Mouse (Mus musculus): ENCODE measurements around the gene Klhdc8b. TPM values are rescaled to one million over a fixed set of nuclear protein-coding genes. Genes with fewer than 3 reads are reported as not detected.

The Klhdc8b gene
- polyA plus RNA-seq (2014; fragmentation: Nextera tagmentation; extraction: Ambion mirVana) = 13.6 and 17.2 TPM in 2 replicates

- H3K4me1 ChIP-seq (ENCODE audit: control insufficient read depth, insufficient read depth, low read length) = peaks cover 6% of the 10 kb centered on the region
- peak within 1 kb of the TSS; percentile 65 for H3K27ac ChIP-seq (replicated peaks; ENCODE audit: low read depth, low read length)
- peaks cover 15% of the 10 kb centered on the region; the same call in 1 of the 2 replicates for H3K36me3 ChIP-seq (ENCODE audit: control insufficient read depth, insufficient read depth, low read length)
- no peaks in the 10 kb centered on the region for H3K9me3 ChIP-seq (ENCODE audit: control insufficient read depth, low read length)
- no peaks in the 10 kb centered on the region for H3K27me3 ChIP-seq (ENCODE audit: control insufficient read depth, insufficient read depth, low read length)
- 29% methylated on average over 11 of the region's 11 CpGs for WGBS
- H3K4me3 ChIP-seq (ENCODE audit: low read depth, low read length) = peak within 1 kb of the TSS; percentile 73
- H3K9ac ChIP-seq (ENCODE audit: low read length) = peak within 1 kb of the TSS; percentile 70
- ATAC-seq (ENCODE audit: insufficient number of reproducible peaks, low FRiP score, low TSS enrichment, low read depth) = no peak
- no peak for DNase-seq (ENCODE audit: low spot score)
- H3K4me2 ChIP-seq (ENCODE audit: low read depth, severe bottlenecking) = peak within 1 kb of the TSS; percentile 82
Measured at GRCm38 (mm10) chr9:108461181-108461631, at the start of gene Klhdc8b. Gene Klhdc8b (minus strand): TSS chr9:108461581.

- H3K4me1 ChIP-seq (ENCODE audit: control insufficient read depth, insufficient read depth, low read length) = peaks cover 6% of the 10 kb centered on the region; the same call in 1 of the 2 replicates
- H3K4me3 ChIP-seq (ENCODE audit: low read depth, low read length) = peak overlapping the region; percentile 51
- H3K27me3 ChIP-seq (ENCODE audit: control insufficient read depth, insufficient read depth, low read length) = no peaks in the 10 kb centered on the region
- no peaks in the 10 kb centered on the region for H3K9me3 ChIP-seq (ENCODE audit: control insufficient read depth, low read length)
- H3K36me3 ChIP-seq (ENCODE audit: control insufficient read depth, insufficient read depth, low read length) = peaks cover 17% of the 10 kb centered on the region
- no peak overlapping the region for H3K9ac ChIP-seq (ENCODE audit: low read length)
- no peak for ATAC-seq (ENCODE audit: insufficient number of reproducible peaks, low FRiP score, low TSS enrichment, low read depth)
- no peak for DNase-seq (ENCODE audit: low spot score)
- H3K27ac ChIP-seq (replicated peaks; ENCODE audit: low read depth, low read length) = no peak overlapping the region
- WGBS = 92% methylated on average over 7 of the region's 7 CpGs
- peak overlapping the region; percentile 74 for H3K4me2 ChIP-seq (ENCODE audit: low read depth, severe bottlenecking)
Measured at GRCm38 (mm10) chr9:108508776-108509175, 47.4 kb upstream of the Klhdc8b start.

DNA sequence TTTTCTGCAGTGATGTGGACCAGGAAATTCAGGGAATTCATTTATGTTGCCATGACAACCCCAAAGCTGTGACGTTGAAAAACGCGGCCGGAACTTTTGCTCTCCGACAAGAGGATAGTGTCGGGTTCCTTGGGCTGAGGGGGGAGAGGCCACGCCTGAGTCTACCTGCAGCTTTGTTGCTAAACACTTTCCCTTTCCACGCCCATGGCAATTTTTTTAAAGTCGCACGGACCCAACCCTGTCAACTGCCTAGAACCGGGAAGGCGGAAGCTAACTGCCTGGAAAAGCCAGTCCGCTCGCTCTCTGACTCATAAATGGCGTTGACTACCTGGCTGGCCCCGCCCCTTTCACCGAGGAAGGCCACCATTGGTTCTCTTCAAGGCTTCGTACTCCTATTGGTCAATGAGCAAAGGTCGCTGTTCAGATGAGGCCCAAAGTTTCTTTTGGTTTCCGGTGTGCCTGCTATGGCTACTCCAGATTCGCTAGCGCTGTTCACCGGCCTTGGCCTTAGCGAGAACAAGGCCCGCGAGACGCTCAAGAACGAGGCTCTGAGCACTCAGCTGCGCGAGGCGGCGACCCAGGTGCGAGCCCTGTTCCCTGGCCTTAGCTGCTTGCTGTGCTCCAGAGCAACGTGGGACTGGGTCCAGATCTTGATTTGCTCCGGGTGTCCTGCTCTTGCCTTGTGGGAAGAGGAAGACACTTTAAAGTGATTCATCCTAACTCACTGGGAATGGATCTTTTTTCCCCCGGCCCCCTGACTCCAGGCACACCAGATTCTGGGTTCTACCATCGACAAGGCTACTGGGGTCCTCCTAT lies 46.4 kb upstream of the Klhdc8b start, which contains the start of gene Qars:
Gene Qars (plus strand): TSS at position 88 of the 816 bp plus-strand sequence.
- peak within 1 kb of the TSS; percentile 67 for H3K9ac ChIP-seq (ENCODE audit: low read length)
- H3K27me3 ChIP-seq (ENCODE audit: control insufficient read depth, insufficient read depth, low read length) = no peaks in the 10 kb centered on the region
- DNase-seq (ENCODE audit: low spot score) (peak; percentile 95), ATAC-seq (ENCODE audit: insufficient number of reproducible peaks, low FRiP score, low TSS enrichment, low read depth) (peak; percentile 97)
- H3K9me3 ChIP-seq (ENCODE audit: control insufficient read depth, low read length) = no peaks in the 10 kb centered on the region
- peaks cover 6% of the 10 kb centered on the region; the same call in 1 of the 2 replicates for H3K4me1 ChIP-seq (ENCODE audit: control insufficient read depth, insufficient read depth, low read length)
- peak within 1 kb of the TSS; percentile 74 for H3K4me2 ChIP-seq (ENCODE audit: low read depth, severe bottlenecking)
- peaks cover 8% of the 10 kb centered on the region for H3K36me3 ChIP-seq (ENCODE audit: control insufficient read depth, insufficient read depth, low read length)
- peak within 1 kb of the TSS; percentile 51 for H3K4me3 ChIP-seq (ENCODE audit: low read depth, low read length)
- under 1% methylated on average over 37 of the region's 37 CpGs for WGBS
- H3K27ac ChIP-seq (replicated peaks; ENCODE audit: low read depth, low read length) = peak within 1 kb of the TSS; percentile 36

- peaks cover 6% of the 10 kb centered on the region; the same call in 1 of the 2 replicates for H3K4me1 ChIP-seq (ENCODE audit: control insufficient read depth, insufficient read depth, low read length)
- no peak overlapping the region for H3K9ac ChIP-seq (ENCODE audit: low read length)
- no peak overlapping the region for H3K4me3 ChIP-seq (ENCODE audit: low read depth, low read length)
- no peaks in the 10 kb centered on the region for H3K9me3 ChIP-seq (ENCODE audit: control insufficient read depth, low read length)
- H3K27me3 ChIP-seq (ENCODE audit: control insufficient read depth, insufficient read depth, low read length) = no peaks in the 10 kb centered on the region
- no peak for DNase-seq (ENCODE audit: low spot score)
- H3K27ac ChIP-seq (replicated peaks; ENCODE audit: low read depth, low read length) = no peak overlapping the region
- peak overlapping the region; percentile 74; the same call in 1 of the 2 replicates for H3K4me2 ChIP-seq (ENCODE audit: low read depth, severe bottlenecking)
- peaks cover 6% of the 10 kb centered on the region for H3K36me3 ChIP-seq (ENCODE audit: control insufficient read depth, insufficient read depth, low read length)
- ATAC-seq (ENCODE audit: insufficient number of reproducible peaks, low FRiP score, low TSS enrichment, low read depth) = no peak
- 80% methylated on average over 7 of the region's 7 CpGs for WGBS
Measured at GRCm38 (mm10) chr9:108506901-108507300, 45.5 kb upstream of the Klhdc8b start.

- Histone ChIP-seq H3K9ac (ENCODE audit: low read length) (no peak overlapping the region), H3K27ac (replicated peaks; ENCODE audit: low read depth, low read length) (no peak overlapping the region), H3K4me1 (ENCODE audit: control insufficient read depth, insufficient read depth, low read length) (no peaks in the 10 kb centered on the region), H3K27me3 (ENCODE audit: control insufficient read depth, insufficient read depth, low read length) (no peaks in the 10 kb centered on the region), H3K9me3 (ENCODE audit: control insufficient read depth, low read length) (no peaks in the 10 kb centered on the region), H3K4me2 (ENCODE audit: low read depth, severe bottlenecking) (no peak overlapping the region), H3K36me3 (ENCODE audit: control insufficient read depth, insufficient read depth, low read length) (peaks cover 48% of the 10 kb centered on the region), H3K4me3 (ENCODE audit: low read depth, low read length) (no peak overlapping the region)
- no peak for DNase-seq (ENCODE audit: low spot score)
- ATAC-seq (ENCODE audit: insufficient number of reproducible peaks, low FRiP score, low TSS enrichment, low read depth) = no peak
- 96% methylated on average over 15 of the region's 15 CpGs for WGBS
Measured at GRCm38 (mm10) chr9:108499943-108500342, 38.6 kb upstream of the Klhdc8b start.

DNA sequence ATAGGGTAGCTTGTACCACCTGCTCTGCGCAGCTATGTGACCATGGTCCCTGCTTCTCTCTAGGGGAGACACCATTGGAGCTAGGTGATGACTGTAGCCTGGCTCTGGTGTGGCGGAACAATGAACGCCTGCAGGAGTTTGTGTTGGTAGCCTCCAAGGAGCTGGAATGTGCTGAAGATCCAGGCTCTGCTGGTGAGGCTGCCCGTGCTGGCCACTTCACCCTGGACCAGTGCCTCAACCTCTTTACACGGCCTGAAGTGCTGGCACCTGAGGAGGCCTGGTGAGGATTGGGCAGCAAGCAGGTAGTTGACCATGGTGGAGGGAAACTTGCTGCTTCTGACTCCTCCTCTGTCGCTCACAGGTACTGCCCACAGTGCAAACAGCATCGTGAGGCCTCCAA lies 37.9 kb upstream of the Klhdc8b start:
- Histone ChIP-seq H3K27ac (replicated peaks; ENCODE audit: low read depth, low read length) (no peak overlapping the region), H3K36me3 (ENCODE audit: control insufficient read depth, insufficient read depth, low read length) (peaks cover 53% of the 10 kb centered on the region), H3K27me3 (ENCODE audit: control insufficient read depth, insufficient read depth, low read length) (no peaks in the 10 kb centered on the region), H3K9ac (ENCODE audit: low read length) (no peak overlapping the region), H3K4me3 (ENCODE audit: low read depth, low read length) (no peak overlapping the region), H3K9me3 (ENCODE audit: control insufficient read depth, low read length) (no peaks in the 10 kb centered on the region), H3K4me1 (ENCODE audit: control insufficient read depth, insufficient read depth, low read length) (no peaks in the 10 kb centered on the region), H3K4me2 (ENCODE audit: low read depth, severe bottlenecking) (no peak overlapping the region)
- WGBS = 97% methylated on average over 7 of the region's 7 CpGs
- ATAC-seq (ENCODE audit: insufficient number of reproducible peaks, low FRiP score, low TSS enrichment, low read depth) (no peak), DNase-seq (ENCODE audit: low spot score) (no peak)

- no peak for ATAC-seq (ENCODE audit: insufficient number of reproducible peaks, low FRiP score, low TSS enrichment, low read depth)
- 83% methylated on average over 10 of the region's 10 CpGs for WGBS
- no peak overlapping the region for H3K4me3 ChIP-seq (ENCODE audit: low read depth, low read length)
Measured at GRCm38 (mm10) chr9:108494905-108495304, 33.5 kb upstream of the Klhdc8b start.

GRCm38 (mm10) chr9:108494146-108494825 lies 32.9 kb upstream of the Klhdc8b start:
- WGBS = 95% methylated on average over 19 of the region's 19 CpGs

More at GRCm38 (mm10) chr9:108494905-108495304, 33.5 kb upstream of the Klhdc8b start:
- no peak for DNase-seq (ENCODE audit: low spot score)
- Histone ChIP-seq H3K4me2 (ENCODE audit: low read depth, severe bottlenecking) (no peak overlapping the region), H3K36me3 (ENCODE audit: control insufficient read depth, insufficient read depth, low read length) (peaks cover 56% of the 10 kb centered on the region), H3K27me3 (ENCODE audit: control insufficient read depth, insufficient read depth, low read length) (no peaks in the 10 kb centered on the region), H3K4me1 (ENCODE audit: control insufficient read depth, insufficient read depth, low read length) (peaks cover 12% of the 10 kb centered on the region), H3K9me3 (ENCODE audit: control insufficient read depth, low read length) (no peaks in the 10 kb centered on the region), H3K9ac (ENCODE audit: low read length) (no peak overlapping the region), H3K27ac (replicated peaks; ENCODE audit: low read depth, low read length) (no peak overlapping the region)

More at GRCm38 (mm10) chr9:108494146-108494825, 32.9 kb upstream of the Klhdc8b start:
- no peaks in the 10 kb centered on the region for H3K9me3 ChIP-seq (ENCODE audit: control insufficient read depth, low read length)
- no peak overlapping the region for H3K27ac ChIP-seq (replicated peaks; ENCODE audit: low read depth, low read length)
- no peak overlapping the region for H3K9ac ChIP-seq (ENCODE audit: low read length)
- no peak overlapping the region for H3K4me3 ChIP-seq (ENCODE audit: low read depth, low read length)
- H3K27me3 ChIP-seq (ENCODE audit: control insufficient read depth, insufficient read depth, low read length) = no peaks in the 10 kb centered on the region
- peaks cover 53% of the 10 kb centered on the region for H3K36me3 ChIP-seq (ENCODE audit: control insufficient read depth, insufficient read depth, low read length)
- ATAC-seq (ENCODE audit: insufficient number of reproducible peaks, low FRiP score, low TSS enrichment, low read depth) (no peak), DNase-seq (ENCODE audit: low spot score) (no peak)
- no peak overlapping the region for H3K4me2 ChIP-seq (ENCODE audit: low read depth, severe bottlenecking)
- H3K4me1 ChIP-seq (ENCODE audit: control insufficient read depth, insufficient read depth, low read length) = peaks cover 15% of the 10 kb centered on the region

All from limb, embryonic 11.5 days (tissue).